Mouse (Mus musculus) T-helper 2 cell (primary cell): ENCODE measurements around the gene Rhbdd1.

ENCODE experiments used
- in situ Hi-C: fragments of 300-600 bp; cut with MboI, MseI; formaldehyde crosslinking; loops from one replicate; pipeline ENCODE4 v1.15.1; 2025; ENCODE audit warnings: high pct_unique_total_duplicates

Gene Rhbdd1

GRCm38 (mm10) chr1:82361240-82361639 is 45.0 kb downstream of the Rhbdd1 start:
- in situ Hi-C loops, result no loop called here

- in situ Hi-C loops, result no loop called here
Measured at GRCm38 (mm10) chr1:82362165-82362564, 45.9 kb downstream of the Rhbdd1 start.

- in situ Hi-C loops, result no loop called here
Measured at GRCm38 (mm10) chr1:82364047-82364446, 47.8 kb downstream of the Rhbdd1 start.

- in situ Hi-C loops, result no loop called here
Measured at GRCm38 (mm10) chr1:82364468-82364867, 48.2 kb downstream of the Rhbdd1 start.

GRCm38 (mm10) chr1:82371636-82372428 is 55.6 kb downstream of the Rhbdd1 start:
- in situ Hi-C loops, result no loop called here

- in situ Hi-C loops, result no loop called here
Measured at GRCm38 (mm10) chr1:82373924-82374323, 57.7 kb downstream of the Rhbdd1 start.

GRCm38 (mm10) chr1:82374831-82375358 is 58.6 kb downstream of the Rhbdd1 start:
- in situ Hi-C loops, result no loop called here

GRCm38 (mm10) chr1:82375452-82375851 is 59.2 kb downstream of the Rhbdd1 start:
- in situ Hi-C loops, result no loop called here

GRCm38 (mm10) chr1:82381946-82382345 is 65.7 kb downstream of the Rhbdd1 start:
- in situ Hi-C loops, result no loop called here

GRCm38 (mm10) chr1:82384106-82384505 is 67.9 kb downstream of the Rhbdd1 start:
- in situ Hi-C loops, result no loop called here

- in situ Hi-C loops, result no loop called here
Measured at GRCm38 (mm10) chr1:82385054-82385453, 68.8 kb downstream of the Rhbdd1 start.

- in situ Hi-C loops, result no loop called here
Measured at GRCm38 (mm10) chr1:82385827-82386230, 69.6 kb downstream of the Rhbdd1 start.

- in situ Hi-C loops, result no loop called here
Measured at GRCm38 (mm10) chr1:82386814-82387771, 70.8 kb downstream of the Rhbdd1 start.

- in situ Hi-C loops, result no loop called here
Measured at GRCm38 (mm10) chr1:82389371-82389770, 73.1 kb downstream of the Rhbdd1 start.

GRCm38 (mm10) chr1:82395371-82395770 is 79.1 kb downstream of the Rhbdd1 start:
- in situ Hi-C loops, result no loop called here

GRCm38 (mm10) chr1:82407786-82408185 is 91.5 kb downstream of the Rhbdd1 start:
- in situ Hi-C loops, result no loop called here

- in situ Hi-C loops, result no loop called here
Measured at GRCm38 (mm10) chr1:82409271-82409670, 93.0 kb downstream of the Rhbdd1 start.

- in situ Hi-C loops, result no loop called here
Measured at GRCm38 (mm10) chr1:82410548-82410947, 94.3 kb downstream of the Rhbdd1 start.

- in situ Hi-C loops, result no loop called here
Measured at GRCm38 (mm10) chr1:82411521-82411920, 95.3 kb downstream of the Rhbdd1 start.

GRCm38 (mm10) chr1:82412085-82412484 is 95.8 kb downstream of the Rhbdd1 start:
- in situ Hi-C loops, result no loop called here

- in situ Hi-C loops, result no loop called here
Measured at GRCm38 (mm10) chr1:82414434-82415045, 98.3 kb downstream of the Rhbdd1 start.

GRCm38 (mm10) chr1:82415641-82416040 is 99.4 kb downstream of the Rhbdd1 start:
- in situ Hi-C loops, result no loop called here
